8 mouse cellular contexts compared by ENCODE assay signal in genomic region chr3:135691191-135692131, GRCm38 (mm10). TPM values are rescaled to one million over a fixed set of nuclear protein-coding genes. Genes with fewer than 3 reads are reported as not detected.
DNase-seq lines count a peak whose midpoint lies in the region; ATAC-seq lines count a peak whose summit lies in the region.

Nfkb1 (minus strand) TSS chr3:135691547.

- H3K9me3 ChIP-seq in hindbrain, embryonic 13.5 days, result no peaks in the 10 kb centered on the region

- under 1% methylated on average over 76 of the region's 102 CpGs for WGBS in hindbrain, embryonic 13.5 days

- peaks cover 39% of the 10 kb centered on the region for H3K4me1 ChIP-seq in hindbrain, embryonic 13.5 days (replicated peaks)

- no peaks in the 10 kb centered on the region for H3K36me3 ChIP-seq in hindbrain, embryonic 13.5 days

- H3K4me3 ChIP-seq in hindbrain, embryonic 13.5 days, result peak within 1 kb of the TSS; percentile 82

- peak within 1 kb of the TSS; percentile 95 for H3K27ac ChIP-seq in hindbrain, embryonic 13.5 days

- peak within 1 kb of the TSS; percentile 77 for H3K4me2 ChIP-seq in hindbrain, embryonic 13.5 days

- ATAC-seq in hindbrain, embryonic 13.5 days (ENCODE audit: low FRiP score), result peak; percentile 89

- peak; percentile 80 for DNase-seq in Muller cell, postnatal 12 days (ENCODE audit: inconsistent ontology term)
- DNase-seq in cerebellum, postnatal 10 days, result peak; percentile 78 to 81
- DNase-seq in frontal cortex, postnatal 36 days (ENCODE audit: low spot score in 2 of 2), result peak; percentile 47 to 48
- DNase-seq in layer of hippocampus, postnatal 25 days (ENCODE audit: extremely low spot score in 1 of 2, low spot score in 1 of 2), result peak; percentile 54 to 58
- peak; percentile 78 for DNase-seq in lung, postnatal 36 days
- DNase-seq in retina, embryonic 14.5 days (ENCODE audit: low spot score), result peak; percentile 74
- DNase-seq in thymus, postnatal 36 days, result peak; percentile 75 to 82

- no peaks in the 10 kb centered on the region for H3K27me3 ChIP-seq in hindbrain, embryonic 13.5 days

- H3K9ac ChIP-seq in hindbrain, embryonic 13.5 days, result peak within 1 kb of the TSS; percentile 96

RNA-seq across cellular contexts. Expression of gene Nfkb1, which starts in this region (rescaled TPM):
- 8.0 and 8.2 TPM in 2 replicates for polyA plus RNA-seq in hindbrain, embryonic 13.5 days (2015; fragmentation: Nextera tagmentation; extraction: Ambion mirVana)
- total RNA-seq in layer of hippocampus, postnatal 25 days (2021), result 10 to 100 TPM; 20.5 to 25.2 TPM

Comparison
In these comparisons a context has a peak if more than half of its experiments do, and no peak if none do; other contexts are left out.
1. Peak in every context shown above with its lines: DNase-seq, ATAC-seq, H3K4me3 ChIP-seq and H3K27ac ChIP-seq.